Mouse (Mus musculus) embryo, embryonic 10 days (tissue): ENCODE results near the gene Mbtps1.
A peak's percentile ranks its signal among the peaks of the same experiment; 100 is the strongest.

ENCODE experiments used
- DNase-seq: peaks from one replicate; pipeline ENCODE4 v3.0.0-alpha.2; 2015; ENCODE audit warnings: low spot score

Gene Mbtps1

GRCm38 (mm10) chr8:119558603-119559401 lies at the start of gene Mbtps1:
Gene Mbtps1 (minus strand): TSS chr8:119558735.
- DNase-seq = peak; percentile 94

GRCm38 (mm10) chr8:119606224-119606623 lies 47.7 kb upstream of the Mbtps1 start:
- DNase-seq = no peak

GRCm38 (mm10) chr8:119604996-119605395 lies 46.5 kb upstream of the Mbtps1 start, which contains the start of gene Taf1c:
Gene Taf1c (minus strand): TSS chr8:119605222.
- DNase-seq = peak; percentile 96

DNA sequence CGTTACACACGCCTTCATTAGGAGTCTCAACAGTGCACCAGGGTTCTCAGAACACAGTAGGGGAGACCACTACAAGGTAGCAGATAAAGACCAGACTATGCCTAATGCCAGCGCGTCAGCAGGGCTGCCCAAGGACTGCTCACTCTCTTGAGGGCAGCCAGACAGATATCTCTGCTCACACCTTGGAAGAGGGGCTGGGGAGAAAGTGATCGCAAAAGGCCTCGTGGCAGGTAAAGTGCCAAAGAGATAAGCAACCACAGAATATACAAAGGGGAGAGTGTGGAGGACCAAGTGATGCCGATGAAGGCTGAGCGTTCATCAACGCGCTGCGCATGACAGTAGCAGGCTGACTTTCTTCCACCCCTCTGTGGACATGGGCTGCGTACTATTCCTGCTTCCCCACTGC lies 45.9 kb upstream of the Mbtps1 start:
- no peak for DNase-seq

DNA sequence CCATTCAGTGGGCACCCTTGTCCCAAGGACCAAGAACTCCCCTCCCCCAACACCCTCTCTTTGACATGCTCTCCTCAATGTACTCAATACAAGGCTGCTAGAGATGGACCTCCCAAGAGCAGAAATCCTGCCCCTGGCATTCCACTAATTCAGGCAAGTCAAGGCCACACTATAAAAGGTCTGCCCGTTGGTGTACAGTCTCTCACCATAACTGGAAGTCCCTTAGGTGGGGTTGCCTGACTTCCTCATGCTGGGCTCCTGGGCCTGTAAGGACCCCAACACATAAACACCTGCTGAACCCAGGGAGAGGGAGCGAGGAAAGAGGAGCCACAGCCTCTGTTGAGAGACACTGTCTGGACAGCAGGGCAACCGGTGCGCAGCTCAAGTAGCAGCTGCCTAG lies 45.2 kb upstream of the Mbtps1 start:
- no peak for DNase-seq

GRCm38 (mm10) chr8:119591456-119591855 lies 32.9 kb upstream of the Mbtps1 start:
- DNase-seq = no peak

DNA sequence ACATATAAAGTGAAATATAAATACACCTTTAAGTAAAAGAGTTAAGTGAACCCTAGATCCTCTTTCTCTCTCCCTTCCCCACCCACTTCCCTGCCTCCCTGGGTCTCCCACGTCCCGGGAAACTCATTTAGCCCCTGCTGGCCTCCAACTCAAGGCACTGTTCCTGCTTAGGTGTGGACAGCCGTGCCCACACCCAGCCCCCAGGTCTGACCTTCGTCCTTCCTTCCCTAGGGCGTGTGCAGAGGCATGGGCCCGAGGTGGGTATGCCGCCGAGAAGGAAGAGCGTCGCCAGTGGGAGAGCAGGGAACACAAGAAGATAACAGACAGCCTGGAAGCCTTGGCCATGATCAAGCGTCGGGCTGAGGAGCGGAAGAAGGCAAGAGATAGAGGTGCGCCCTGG lies 31.8 kb upstream of the Mbtps1 start:
- no peak for DNase-seq

DNA sequence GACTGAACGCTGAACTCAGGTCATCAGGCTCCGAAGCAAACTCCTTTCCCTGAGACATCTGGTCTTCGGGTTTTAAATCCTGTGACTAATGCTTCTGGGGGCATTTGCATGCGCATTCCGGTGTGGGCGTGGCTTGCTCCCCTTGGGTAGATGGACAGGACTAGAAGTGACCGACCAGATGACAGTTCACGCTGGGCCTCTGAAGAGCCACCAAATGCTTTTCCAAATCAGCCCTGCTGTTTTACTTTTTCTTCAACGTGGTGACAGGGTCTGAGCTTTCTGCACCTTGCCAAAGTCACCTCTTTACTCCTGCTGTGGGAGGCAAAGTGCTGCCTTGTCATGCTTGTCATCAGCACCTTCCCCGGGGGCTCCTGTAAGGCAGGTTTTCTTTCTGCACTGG lies 30.3 kb upstream of the Mbtps1 start:
- DNase-seq = peak; percentile 64

- no peak for DNase-seq
Measured at GRCm38 (mm10) chr8:119588321-119588720, 29.8 kb upstream of the Mbtps1 start.

- no peak for DNase-seq
Measured at GRCm38 (mm10) chr8:119585901-119586300, 27.4 kb upstream of the Mbtps1 start.

- no peak for DNase-seq
Measured at GRCm38 (mm10) chr8:119580441-119581161, 22.1 kb upstream of the Mbtps1 start.

DNA sequence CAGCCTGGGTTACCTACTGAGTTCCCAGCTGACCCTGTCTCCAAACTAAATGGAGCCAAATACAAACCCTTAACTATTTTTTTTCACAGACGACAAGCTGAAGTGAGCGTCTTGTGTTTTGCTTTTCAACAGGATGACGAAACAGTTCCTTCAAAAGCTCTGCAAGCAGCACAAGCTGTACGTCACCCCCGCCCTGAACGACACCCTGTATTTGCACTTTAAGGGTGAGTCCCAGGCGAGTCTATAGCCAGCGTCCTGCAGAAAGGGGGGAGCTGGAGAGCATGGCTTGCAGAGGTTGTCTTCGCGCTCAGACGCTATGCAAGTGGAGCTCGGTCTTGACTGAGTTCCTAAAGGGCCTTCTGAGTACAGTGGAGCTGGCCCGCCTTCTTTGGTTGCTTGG lies 20.6 kb upstream of the Mbtps1 start:
- no peak for DNase-seq

GRCm38 (mm10) chr8:119575366-119575726 lies 16.8 kb upstream of the Mbtps1 start:
- no peak for DNase-seq

GRCm38 (mm10) chr8:119574437-119575365 lies 16.2 kb upstream of the Mbtps1 start, which contains the start of the genes Hsdl1 and Dnaaf1:
Gene Hsdl1 (minus strand): TSS chr8:119575183.
Gene Dnaaf1 (plus strand): TSS chr8:119575235.
- peak; percentile 95 for DNase-seq

DNA sequence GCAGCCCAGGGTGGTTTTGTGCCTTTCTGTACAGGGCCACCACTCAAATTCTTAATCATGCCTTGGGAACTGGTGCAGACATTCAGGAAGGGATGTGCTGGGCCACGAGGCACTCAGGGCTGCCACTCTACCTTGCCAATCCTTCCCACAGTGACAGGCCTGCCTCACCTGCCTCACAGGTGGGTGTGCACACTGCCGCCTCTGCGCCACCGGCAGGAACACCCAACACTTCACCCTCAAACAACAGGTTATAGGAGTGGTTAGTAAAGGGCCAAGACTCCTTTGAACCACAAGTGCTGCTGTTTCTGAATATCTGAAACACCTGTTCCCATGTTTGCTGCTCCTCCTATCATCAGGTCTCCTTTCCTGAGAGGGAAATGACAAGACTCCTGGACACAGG lies 13.9 kb upstream of the Mbtps1 start:
- DNase-seq = no peak

GRCm38 (mm10) chr8:119571135-119571534 lies 12.6 kb upstream of the Mbtps1 start:
- no peak for DNase-seq

GRCm38 (mm10) chr8:119569881-119570280 lies 11.3 kb upstream of the Mbtps1 start:
- DNase-seq = no peak

DNA sequence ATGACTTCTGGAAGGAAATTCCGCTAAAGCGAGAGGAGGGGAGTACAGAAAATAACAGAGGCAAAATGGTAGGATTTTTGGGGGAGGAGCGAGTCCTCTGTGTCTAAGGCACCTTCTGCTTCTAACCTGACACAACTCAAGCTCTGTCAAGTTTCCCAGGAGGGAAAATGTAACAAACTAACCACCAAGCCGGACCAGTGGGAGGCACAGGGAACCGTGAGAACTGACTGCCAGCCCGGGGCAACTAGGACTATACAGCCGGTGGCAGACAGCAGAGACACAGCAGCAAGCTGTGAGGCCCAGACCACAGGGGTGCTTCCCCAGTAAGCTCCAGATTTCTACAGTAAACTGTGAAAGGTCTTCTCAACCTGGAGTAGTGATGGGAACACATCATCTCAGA lies 10.4 kb upstream of the Mbtps1 start:
- no peak for DNase-seq

DNA sequence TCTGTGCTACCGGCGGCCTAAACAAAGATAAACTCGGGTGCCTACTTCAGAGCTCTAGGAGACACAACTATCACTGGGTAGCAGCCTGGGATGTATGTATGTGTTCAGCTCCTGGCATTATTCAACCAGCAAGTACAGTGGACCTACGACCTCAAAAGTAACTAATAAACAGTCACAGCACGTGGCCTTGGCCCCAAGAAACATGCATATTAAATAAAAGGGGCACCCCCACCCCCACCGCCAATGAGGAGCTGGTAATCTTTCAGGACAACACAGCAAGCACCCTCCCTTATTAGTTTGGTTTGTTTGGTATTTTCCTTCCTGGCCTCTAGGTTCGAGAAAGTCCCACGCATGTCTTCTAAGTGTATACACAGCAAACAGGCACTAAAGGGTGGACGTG lies 9.7 kb upstream of the Mbtps1 start:
- no peak for DNase-seq

DNA sequence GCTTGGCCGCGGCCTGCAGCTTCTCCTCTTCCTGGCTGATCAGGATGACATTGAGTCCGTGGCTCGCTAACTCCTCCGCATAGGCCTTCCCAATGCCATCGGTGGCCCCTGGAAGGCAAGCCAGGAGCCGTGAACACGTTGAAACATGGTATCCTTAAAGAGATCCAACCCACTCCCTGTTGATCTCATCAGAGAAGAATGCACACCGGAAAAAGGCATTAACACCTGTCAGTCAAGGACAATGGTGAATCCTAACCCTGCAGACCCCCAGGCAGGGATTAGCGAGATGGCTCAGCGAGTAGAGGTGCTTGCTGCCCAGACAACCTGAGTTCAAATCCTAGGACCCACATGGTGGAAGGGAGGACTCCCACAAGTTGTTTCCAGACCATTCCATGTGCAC lies 7.8 kb upstream of the Mbtps1 start:
- no peak for DNase-seq

DNA sequence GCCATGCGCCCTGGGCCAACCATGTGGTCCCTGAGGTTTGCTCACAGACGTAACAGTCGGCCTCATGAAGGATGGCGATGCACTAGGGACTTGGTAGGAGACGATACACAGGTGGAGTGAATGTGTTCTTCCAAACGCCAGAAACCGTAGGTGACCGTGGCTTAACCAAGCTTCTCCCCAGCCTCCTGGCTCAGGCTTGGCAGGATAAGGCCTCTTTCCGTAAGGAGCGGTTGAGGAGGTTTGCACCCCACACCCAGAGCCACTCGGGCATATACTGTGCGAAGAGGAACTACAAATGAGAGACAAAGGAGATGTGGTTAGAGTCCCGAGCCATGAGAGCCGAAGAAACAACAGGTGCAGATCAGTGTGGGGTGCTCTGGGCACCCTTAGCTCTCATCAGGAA lies 5.3 kb upstream of the Mbtps1 start:
- no peak for DNase-seq

DNA sequence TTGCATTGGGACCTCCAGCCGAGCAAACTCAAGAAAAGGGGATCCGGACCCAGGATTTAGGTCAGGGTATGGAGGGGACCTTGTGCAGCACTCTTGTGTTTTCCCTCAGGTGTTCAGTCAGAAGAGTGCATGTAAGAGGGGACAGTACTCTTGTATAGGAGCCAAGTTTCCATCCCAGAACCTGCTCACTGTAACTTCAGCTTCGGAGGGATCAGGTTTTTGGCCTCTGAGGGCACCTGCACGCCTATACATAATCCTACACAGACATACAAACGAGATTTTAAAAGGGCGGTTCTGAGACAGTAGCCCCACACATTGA lies 826 bp upstream of the Mbtps1 start:
- DNase-seq = no peak
